Mouse (Mus musculus): ENCODE results near the gene Ino80b.

Gene Ino80b

GRCm38 (mm10) chr6:83125331-83125730 is at the start of gene Ino80b:
TSS of gene Ino80b (minus strand) at chr6:83125431.
- DNase-seq (ENCODE audit: inconsistent age in 2 of 2, low spot score in 1 of 2): no peak

GRCm38 (mm10) chr6:83172240-83172920 is 47.1 kb upstream of the Ino80b start:
- no peak for DNase-seq (ENCODE audit: inconsistent age in 2 of 2, low spot score in 1 of 2)

GRCm38 (mm10) chr6:83171063-83171462 is 45.8 kb upstream of the Ino80b start:
- DNase-seq (ENCODE audit: inconsistent age in 2 of 2, low spot score in 1 of 2): no peak

GRCm38 (mm10) chr6:83169872-83170271 is 44.6 kb upstream of the Ino80b start:
- DNase-seq (ENCODE audit: inconsistent age in 2 of 2, low spot score in 1 of 2): peak; percentile 74 to 79

- DNase-seq (ENCODE audit: inconsistent age in 2 of 2, low spot score in 1 of 2): no peak
Measured at GRCm38 (mm10) chr6:83166243-83166630, 41.0 kb upstream of the Ino80b start.

GRCm38 (mm10) chr6:83165607-83166242 is 40.5 kb upstream of the Ino80b start, which contains the start of gene Dctn1:
TSS of gene Dctn1 (plus strand) at chr6:83165920.
- peak; percentile 96 to 99 for DNase-seq (ENCODE audit: inconsistent age in 2 of 2, low spot score in 1 of 2)

GRCm38 (mm10) chr6:83165026-83165606 is 39.9 kb upstream of the Ino80b start:
- DNase-seq (ENCODE audit: inconsistent age in 2 of 2, low spot score in 1 of 2): no peak

GRCm38 (mm10) chr6:83162701-83163100 is 37.5 kb upstream of the Ino80b start:
- DNase-seq (ENCODE audit: inconsistent age in 2 of 2, low spot score in 1 of 2): peak; percentile 68 to 90

- DNase-seq (ENCODE audit: inconsistent age in 2 of 2, low spot score in 1 of 2): peak; percentile 67 to 86
Measured at GRCm38 (mm10) chr6:83161921-83162641, 36.9 kb upstream of the Ino80b start.

- peak in 1 of 2 experiments; percentile 42 for DNase-seq (ENCODE audit: inconsistent age in 2 of 2, low spot score in 1 of 2)
Measured at GRCm38 (mm10) chr6:83161442-83161841, 36.2 kb upstream of the Ino80b start.

- DNase-seq (ENCODE audit: inconsistent age in 2 of 2, low spot score in 1 of 2): peak in 1 of 2 experiments; percentile 66
Measured at GRCm38 (mm10) chr6:83159456-83159855, 34.2 kb upstream of the Ino80b start.

- peak; percentile 72 to 89 for DNase-seq (ENCODE audit: inconsistent age in 2 of 2, low spot score in 1 of 2)
Measured at GRCm38 (mm10) chr6:83156259-83156684, 31.0 kb upstream of the Ino80b start, which contains the start of the genes Wdr54 and 1700003E16Rik. TSS of gene Wdr54 (minus strand) at chr6:83156397. TSS of gene 1700003E16Rik (plus strand) at chr6:83156404.

- peak in 1 of 2 experiments; percentile 37 for DNase-seq (ENCODE audit: inconsistent age in 2 of 2, low spot score in 1 of 2)
Measured at GRCm38 (mm10) chr6:83155552-83156238, 30.5 kb upstream of the Ino80b start.

GRCm38 (mm10) chr6:83153485-83153884 is 28.3 kb upstream of the Ino80b start:
- DNase-seq (ENCODE audit: inconsistent age in 2 of 2, low spot score in 1 of 2): no peak

GRCm38 (mm10) chr6:83153038-83153437 is 27.8 kb upstream of the Ino80b start:
- DNase-seq (ENCODE audit: inconsistent age in 2 of 2, low spot score in 1 of 2): no peak

- no peak for DNase-seq (ENCODE audit: inconsistent age in 2 of 2, low spot score in 1 of 2)
Measured at GRCm38 (mm10) chr6:83151721-83152120, 26.5 kb upstream of the Ino80b start.

GRCm38 (mm10) chr6:83147280-83147679 is 22.0 kb upstream of the Ino80b start:
- DNase-seq (ENCODE audit: inconsistent age in 2 of 2, low spot score in 1 of 2): peak; percentile 63 to 86

- DNase-seq (ENCODE audit: inconsistent age in 2 of 2, low spot score in 1 of 2): no peak
Measured at GRCm38 (mm10) chr6:83145805-83146204, 20.6 kb upstream of the Ino80b start.

- DNase-seq (ENCODE audit: inconsistent age in 2 of 2, low spot score in 1 of 2): peak in 1 of 2 experiments; percentile 59
Measured at GRCm38 (mm10) chr6:83145209-83145608, 20.0 kb upstream of the Ino80b start.

- peak in 1 of 2 experiments; percentile 13 for DNase-seq (ENCODE audit: inconsistent age in 2 of 2, low spot score in 1 of 2)
Measured at GRCm38 (mm10) chr6:83142886-83143285, 17.7 kb upstream of the Ino80b start.
